Mouse (Mus musculus) frontal cortex, postnatal 25 days (tissue): ENCODE data around the gene Ctrb1.
A peak's percentile ranks its signal among the peaks of the same experiment; 100 is the strongest.
"Not testable (repeated sequence)": the region's sequence is repeated elsewhere in the genome, so short reads cannot be mapped to it uniquely, and the experiment has no call there.

Experiments used
- DNase-seq, 2 experiments: peaks; one replicate each; pipeline ENCODE4 v3.0.0; 2022; ENCODE audit warnings: low spot score in 2 of 2

The Ctrb1 gene

DNA sequence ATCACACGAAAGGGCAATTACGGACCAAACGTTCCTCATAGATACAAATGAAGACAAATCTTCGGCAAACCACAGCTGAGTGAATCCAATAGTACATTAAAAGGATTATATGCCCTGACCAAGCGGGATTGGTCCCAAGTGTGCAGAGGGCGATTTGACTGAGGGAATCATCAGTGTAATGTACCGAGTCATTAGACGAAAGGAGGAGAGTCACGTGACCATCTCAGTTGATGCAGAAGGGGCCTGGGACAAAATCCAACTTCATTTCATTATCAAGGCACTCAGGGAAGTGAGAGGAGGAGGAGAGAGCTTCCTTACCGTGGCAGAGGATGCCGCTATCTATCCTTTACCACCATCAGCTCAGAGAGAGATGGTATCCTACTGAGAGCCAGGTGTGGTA, 9.7 kb downstream of the Ctrb1 start:
- DNase-seq: no peak

DNA sequence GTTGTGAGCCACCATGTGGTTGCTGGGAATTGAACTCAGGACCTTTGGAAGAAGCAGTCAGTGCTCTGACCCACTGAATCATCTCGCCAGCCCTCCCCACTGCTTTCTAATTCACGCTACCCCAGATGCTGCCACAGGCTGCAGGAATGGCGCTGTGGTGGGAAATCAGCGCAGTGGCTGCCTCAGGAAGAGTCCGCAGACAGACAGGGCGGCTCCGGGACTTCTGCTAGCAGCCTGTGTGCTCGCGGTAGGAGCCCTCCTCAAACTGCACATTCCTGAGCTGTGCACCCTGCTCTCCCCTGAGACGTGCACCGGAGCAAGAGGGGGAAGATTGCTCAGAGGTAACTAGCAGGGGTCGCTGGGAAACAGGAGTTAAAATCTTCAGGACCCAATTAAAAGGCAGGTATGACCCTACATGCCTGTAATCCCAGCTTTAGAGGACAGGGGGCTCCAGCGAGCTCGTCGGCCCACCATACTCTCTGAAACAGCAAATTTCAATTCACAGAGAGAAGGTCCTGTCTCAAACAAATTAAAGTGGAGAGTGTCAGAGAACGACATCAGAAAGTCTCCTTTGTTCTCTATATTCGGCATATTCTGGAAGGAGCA, 10.3 kb downstream of the Ctrb1 start:
- no peak for DNase-seq

DNA sequence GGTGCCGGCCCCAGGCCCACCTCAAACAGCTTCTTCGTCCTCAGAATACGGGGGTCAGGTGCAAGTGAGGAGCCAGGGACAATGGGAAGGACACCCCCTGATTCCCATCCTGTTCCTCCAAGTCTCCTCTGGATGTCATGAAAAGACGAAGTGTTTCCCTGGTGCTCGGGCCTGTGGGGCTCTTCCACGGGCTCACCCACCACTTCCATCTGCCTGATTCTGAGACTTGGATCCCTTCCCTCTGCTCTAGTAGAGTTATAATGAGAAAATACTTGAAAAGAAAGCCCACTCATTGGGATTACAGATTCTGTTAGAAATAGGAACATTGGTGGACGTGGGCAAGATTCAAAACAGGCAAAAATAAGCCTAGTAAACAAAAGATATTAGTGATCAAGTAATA, 12.0 kb downstream of the Ctrb1 start:
- DNase-seq: no peak

DNA sequence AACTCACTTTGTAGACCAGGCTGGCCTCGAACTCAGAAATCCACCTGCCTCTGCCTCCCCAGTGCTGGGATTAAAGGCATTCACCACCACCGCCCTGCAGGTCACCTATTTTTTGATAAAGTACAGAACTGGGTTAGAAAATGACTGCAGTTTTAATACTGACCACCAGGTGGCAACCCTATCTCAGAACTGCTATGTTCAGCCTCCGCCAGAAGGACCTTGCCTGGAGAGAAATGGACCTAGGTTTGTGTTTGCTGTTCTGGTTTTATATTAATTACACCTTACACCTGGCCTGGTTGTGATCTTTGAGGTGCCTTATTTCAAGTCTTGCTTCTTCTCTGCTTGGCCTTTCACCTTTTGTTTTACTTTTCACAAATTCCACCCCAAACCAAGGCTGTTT, 12.7 kb downstream of the Ctrb1 start:
- peak in 1 of 2 experiments; percentile 58 for DNase-seq

DNA sequence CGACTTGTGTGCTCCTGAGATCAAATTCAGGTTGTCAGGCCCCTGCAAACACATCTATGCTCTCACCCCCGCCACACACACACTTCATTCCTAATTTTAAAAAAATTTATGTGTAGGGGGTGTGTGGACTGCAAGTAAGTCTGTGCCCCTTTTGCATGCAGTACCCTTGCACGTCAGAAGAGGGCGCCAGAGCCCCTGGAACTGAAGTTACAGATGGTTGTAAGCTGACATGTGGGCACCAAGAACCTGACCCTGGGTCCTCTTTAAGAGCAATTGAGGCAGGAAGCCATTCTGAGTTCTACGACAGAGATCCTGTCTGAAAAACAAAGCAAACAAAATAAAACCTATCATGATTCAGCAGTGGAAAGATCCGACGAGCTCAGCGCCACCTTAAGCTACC, 14.6 kb downstream of the Ctrb1 start:
- DNase-seq: no peak

DNA sequence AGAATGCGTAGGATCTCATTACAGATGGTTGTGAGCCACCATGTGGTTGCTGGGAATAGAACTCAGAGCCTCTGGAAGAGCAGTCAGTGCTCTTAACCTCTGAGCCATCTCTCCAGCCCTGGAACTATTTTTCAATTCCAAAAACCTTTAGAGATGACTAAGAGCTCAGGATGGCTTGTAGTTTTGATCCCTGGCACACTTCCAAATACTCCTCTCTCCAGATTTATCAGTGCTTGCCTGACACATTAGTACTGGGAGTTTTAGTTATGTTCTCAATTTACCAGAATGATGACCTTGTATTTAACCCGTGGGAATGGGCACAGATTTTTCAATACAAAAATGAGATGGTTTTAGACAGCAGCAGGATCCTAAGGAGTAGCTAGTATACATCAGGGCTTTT, 24.1 kb downstream of the Ctrb1 start:
- DNase-seq: no peak

DNA sequence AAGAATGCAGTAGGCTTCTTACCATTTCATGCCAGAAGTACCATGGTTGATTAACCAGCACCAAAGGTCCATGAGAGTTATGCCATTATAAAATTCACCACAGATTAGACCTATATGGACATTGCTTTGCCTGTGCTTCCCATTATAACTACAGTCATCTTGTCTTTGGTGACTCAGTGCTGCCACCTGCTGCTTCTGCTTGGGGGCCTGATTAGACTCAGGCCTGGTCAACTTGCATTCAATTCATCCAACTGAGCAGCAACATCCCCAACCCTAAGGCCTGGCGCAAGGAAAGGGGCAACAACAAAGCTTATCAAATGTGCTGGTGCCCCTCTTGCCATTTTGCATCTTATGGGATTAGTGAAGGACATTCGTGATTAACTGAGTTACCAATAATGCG, 28.3 kb downstream of the Ctrb1 start:
- peak; percentile 74 to 79 for DNase-seq

DNA sequence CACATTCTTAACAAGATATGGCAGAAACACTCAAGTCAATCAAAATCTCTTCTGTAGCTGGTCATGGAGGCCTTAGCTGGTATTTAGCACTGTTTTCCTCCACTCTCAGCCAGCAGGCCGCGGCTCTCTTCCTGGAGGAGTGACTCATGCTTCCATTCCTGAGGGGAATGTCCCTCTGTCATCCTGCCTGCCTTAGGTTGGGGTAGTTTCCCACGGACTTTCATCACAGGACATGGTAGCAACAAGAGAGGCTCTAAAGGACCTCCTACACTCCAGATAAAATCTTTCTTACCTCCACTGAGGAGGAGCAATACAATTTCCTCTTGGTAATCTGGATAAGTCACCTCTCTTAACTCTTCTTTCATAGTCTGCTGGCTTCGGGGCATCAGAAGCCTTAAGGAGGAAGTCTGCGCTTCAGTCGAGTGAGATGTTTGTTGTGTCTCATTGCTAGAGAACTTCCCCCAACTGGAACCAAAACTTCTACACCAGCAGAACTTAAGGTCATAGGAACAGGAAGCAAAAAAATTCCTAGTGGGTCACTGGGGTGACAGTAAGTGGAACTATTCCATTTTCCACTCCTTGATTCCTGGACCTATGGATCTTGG, 31.9 kb downstream of the Ctrb1 start:
- DNase-seq: no peak

DNA sequence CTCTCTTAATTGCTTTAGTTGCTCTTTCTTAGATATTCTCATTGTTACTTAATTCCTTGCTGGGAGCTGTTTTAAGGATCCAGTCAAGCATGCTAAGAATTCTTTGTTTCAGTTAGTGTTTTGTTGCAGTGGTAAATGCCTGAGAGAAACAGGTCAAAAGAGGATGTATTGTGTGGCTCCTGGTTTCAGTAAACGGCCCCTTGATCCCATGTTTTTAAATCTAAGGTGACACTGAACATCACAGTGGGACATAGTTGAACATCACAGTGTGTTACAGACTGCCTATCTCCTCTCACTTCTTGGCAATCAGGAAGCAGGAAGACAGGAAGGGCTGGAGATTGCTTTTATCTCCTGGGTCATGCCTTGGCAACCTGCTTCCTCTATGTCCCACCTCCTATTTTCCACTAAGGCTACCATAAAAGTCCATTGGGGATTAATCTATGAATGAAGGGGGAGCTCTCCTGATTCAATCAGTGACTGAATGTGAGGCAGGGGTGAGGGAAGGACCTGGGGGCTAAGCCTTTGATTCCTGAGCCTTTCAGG, 33.4 kb downstream of the Ctrb1 start:
- no peak for DNase-seq

DNA sequence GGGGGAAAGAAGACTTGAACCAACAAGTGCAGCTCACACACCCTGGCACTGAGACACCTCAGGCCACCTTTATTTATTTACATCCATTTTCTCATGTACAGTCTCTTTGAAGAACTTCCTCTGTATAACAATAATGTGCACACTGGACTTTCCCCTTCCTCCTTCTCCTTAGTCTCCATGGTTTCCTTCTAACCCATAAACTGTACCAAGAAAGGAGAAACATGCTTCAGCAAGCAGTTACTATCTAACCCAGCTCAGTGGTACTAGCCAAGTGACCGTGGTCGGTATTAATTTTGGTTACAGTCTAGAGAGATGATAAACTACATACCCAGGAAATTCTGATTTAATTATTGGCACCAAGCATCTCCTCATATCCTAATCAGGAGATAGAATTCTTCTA, 37.3 kb downstream of the Ctrb1 start:
- DNase-seq: no peak

DNA sequence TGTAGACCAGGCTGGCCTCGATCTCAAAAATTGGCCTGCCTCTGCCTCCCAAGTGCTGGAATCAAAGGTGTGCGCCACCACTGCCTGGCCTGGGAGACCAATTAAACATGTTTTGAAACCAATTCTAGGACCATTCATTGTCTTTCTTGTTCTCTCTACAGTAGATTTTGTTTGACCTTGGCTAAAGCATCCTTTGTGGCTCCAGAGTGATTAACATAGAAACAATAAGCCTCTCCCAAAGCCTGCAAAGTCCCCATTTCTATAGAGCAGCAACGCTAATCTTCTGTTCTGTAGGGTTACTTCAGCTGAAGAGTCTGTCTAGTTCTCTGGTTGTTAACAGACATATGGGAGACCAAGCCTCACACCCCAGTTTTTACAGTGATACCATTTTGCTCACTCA, 40.2 kb downstream of the Ctrb1 start:
- DNase-seq: no peak

DNA sequence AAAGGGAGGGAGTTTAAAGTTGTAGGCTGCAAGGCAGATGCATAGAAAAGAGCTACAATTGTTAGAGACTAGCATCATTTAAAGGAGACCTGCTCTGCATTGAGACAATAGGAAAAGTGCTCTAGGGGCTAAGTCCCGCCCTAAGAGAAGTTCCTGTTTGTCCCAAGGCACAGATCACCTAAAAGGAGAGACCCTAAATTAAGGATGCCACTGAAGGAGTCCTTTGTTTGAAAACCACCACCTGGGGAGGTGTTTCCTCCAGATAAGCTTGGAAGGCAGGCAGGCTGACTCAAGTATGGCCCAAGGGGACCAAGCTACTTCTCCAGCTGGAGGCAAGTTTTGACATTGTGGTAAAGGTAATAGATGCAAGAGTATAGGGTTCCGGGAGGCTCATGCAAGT, 42.0 kb downstream of the Ctrb1 start:
- DNase-seq: no peak

DNA sequence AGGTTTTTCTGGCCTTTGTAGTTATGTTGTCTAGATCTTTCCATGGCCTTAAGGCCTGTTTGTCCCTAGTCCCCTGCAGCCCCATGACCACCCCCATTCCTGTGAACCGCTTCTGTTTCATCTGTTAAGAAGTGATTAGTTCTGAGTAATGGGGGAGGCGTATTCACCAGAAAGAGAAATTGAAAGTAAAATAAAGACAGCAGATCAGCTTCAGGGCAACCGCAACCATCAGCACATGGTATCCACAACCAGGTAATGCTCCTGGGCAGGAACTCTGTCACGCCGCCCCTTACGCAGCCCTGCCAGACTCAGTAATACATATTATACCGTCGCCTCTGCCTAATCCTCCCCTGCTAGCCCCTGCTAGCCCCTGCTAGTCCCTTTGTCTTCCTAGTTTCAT, 45.1 kb downstream of the Ctrb1 start:
- DNase-seq: no peak

DNA sequence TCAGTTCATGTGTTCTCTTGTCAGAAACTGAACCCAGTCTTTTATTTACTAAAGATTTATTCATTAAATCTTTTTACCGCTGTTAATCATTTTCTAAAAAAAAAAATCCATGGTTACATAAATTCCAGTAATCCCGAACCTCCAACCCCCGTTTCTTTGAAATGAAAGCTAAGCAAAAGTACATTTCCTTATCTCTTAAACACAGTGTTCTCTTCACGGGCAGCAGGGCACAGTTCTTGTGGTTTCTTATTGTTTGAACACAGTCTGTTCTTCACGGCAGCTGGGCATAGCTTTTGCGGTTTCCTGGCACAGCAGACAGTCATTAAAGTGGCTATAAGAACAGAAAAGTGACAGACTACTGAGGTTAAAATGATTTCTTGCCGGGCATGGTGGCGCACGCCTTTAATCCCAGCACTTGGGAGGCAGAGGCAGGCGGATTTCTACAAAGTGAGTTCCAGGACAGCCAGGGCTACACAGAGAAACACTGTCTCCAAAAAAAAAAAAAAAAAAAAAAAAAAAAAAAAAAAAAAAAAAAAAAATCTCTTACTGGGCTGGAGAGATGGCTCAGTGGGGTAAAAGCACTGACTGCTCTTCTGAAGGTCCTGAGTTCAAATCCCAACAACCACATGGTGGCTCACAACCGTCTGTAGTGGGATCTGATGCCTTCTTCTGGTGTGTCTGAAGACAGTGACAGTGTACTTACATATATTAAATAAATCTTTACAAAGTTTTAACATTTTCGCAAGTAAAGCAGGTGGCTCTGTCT, 46.3 kb downstream of the Ctrb1 start:
- not testable (repeated sequence) for DNase-seq

DNA sequence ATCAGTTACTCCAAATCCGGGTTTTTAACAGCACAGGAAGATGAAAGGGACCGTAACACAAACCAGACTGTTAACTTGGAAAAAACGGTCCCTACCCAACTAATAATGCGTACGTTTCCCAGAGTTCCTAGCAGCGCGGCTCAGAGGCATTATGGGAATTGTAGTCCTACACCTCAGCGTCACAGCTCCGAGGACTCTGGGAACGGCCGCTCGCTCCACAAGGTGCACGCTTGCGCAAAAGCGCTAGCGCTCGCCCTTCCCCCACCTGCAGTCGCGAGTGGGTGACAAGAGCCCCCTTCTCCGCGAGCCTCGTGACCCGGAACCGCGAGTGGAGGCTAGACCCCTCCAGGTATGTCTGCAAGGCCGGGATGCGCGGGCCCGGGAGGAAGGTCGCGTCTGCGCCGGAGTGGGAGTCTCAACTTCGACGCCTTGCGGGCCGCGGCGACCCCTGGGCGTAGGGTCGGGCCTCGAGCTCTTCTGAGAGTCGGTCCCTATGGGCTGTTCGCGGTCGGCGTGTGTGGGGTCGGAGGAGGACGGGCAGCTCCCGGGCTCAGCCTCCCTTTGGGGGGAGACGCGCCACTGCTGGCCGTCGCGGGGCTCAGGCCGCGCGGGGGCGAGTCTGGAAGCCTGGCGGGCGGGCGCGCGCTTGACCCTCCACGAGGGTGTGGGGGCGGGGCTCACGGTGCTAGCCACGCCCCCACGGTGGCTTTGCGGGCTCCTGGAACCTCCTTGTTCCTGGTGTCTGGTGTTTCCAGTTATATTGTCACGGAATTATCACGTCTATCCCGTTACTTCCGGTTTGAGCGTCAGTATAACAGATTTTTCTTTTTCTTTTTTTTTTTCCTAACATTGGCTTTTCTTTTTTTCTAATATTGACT, 47.3 kb downstream of the Ctrb1 start, which contains the start of gene Zfp1:
Zfp1 (plus strand) TSS at position 138 of the 878 bp plus-strand sequence.
- DNase-seq: peak; percentile 84 to 91

DNA sequence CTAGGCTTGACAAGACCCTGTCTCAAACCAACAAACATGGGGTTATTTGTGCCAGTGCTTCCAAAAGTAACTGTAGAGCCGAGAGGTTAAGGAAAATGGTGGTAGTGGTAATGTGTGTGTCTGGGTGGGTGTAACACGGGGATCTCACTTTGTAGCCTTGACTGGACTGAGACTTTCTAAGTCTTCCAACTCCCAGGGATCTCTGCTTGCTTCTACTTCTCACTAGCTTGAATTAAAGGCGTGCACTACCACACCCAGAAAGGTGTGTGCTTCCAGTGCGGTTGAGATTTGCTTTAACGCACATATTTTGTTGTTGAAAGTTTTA, 47.9 kb downstream of the Ctrb1 start:
- no peak for DNase-seq

DNA sequence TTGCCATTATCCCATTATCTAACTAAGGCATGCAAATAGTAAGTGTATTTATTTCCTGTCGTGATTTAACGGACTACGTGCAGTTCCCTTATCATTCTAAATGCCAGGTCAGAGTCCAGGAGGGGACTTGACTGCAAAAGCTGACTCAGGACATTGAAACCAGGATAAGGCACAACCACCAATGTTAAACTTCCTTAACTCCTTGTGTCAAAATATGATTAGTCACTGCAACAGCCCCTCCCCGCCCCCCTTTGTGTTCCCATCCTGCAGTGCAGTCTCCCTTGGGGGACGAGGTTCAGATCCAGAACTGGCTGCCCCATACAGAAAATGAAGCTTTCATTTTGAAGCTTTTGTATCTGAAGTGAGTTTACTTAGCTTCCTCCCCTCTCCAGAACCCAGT, 48.3 kb downstream of the Ctrb1 start:
- no peak for DNase-seq

DNA sequence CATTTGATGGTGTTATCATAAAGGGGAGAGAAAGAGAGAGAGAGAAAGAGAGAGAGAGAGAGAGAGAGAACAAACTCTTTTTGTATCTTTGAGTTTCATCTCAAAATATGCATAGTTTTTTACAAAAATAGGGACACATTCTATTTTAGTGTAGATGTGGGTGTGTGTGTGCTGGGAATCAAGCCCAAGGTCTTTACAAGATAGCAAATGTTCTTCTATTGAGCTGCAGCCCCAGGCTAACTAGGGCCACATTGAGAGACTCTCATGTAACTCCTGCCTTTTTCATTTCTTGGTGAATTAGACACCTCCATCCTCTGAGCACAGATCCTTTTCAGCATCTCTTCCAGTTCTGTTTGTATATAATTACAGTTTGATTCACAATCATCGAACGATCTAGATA, 49.7 kb downstream of the Ctrb1 start:
- no peak for DNase-seq

DNA sequence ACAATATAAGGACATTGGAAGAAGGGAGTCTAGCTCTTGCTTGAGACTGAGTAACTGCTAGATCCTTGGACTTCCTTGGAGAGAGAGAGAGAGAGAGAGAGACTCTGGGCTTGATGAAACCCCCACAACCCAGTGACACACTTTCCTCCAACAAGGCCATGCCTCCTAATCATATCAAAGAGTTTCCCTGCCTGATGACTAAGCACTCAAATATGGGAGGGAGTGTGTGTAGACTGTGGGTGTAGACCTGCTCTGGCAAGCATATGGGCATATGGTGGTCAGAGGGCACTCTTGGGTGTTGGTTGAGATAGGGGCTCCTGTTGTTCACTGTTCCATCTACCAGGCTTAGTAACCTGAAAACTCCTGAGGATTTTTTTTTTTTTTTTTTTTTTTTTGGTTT, 52.7 kb downstream of the Ctrb1 start:
- no peak for DNase-seq
